In the genomic region with DNA sequence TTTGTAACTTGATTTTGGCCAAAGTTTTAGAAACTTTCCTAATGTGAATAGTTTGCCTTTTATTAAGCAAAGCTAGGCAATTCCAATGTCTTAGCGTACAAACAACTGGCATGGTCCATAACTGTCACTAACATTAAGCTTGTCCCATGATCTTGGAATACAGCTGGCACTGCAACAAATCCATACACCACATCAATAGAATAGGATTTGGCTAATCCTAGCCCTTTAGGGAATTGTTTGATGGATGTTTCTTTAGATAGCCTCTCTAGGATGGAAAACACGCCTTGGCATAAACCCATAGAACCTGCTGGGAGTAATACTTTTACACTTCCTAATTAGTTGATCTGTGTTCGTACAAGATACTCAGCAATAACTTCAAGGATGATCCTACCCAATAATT, we compare ENCODE assay signal across 25 mouse cellular contexts.
"Had no signal": no experiment of that assay in that cellular context is flagged by ENCODE, and none has a peak within 500 bp of the region (broad histone marks: within the 10 kb centered on the region; RNA-seq: fewer than 3 reads in every experiment).

No protein-coding gene starts in this region.

- H3K27me3 ChIP-seq: heart, embryonic 13.5 days; heart, embryonic 15.5 days; hindbrain, embryonic 12.5 days; kidney, embryonic 15.5 days; limb, embryonic 13.5 days; limb, embryonic 15.5 days had no signal

- ATAC-seq: hindbrain, embryonic 16.5 days; intestine, embryonic 16.5 days had no signal

- H3K4me2 ChIP-seq: heart, embryonic 11.5 days; heart, embryonic 13.5 days; heart, embryonic 15.5 days; hindbrain, embryonic 12.5 days; hindbrain, embryonic 14.5 days; kidney, embryonic 15.5 days; limb, embryonic 13.5 days; limb, embryonic 15.5 days had no signal

- H3K27ac ChIP-seq: heart, adult 2 months; heart, embryonic 13.5 days; heart, embryonic 15.5 days; hindbrain, embryonic 12.5 days; hindbrain, embryonic 14.5 days; kidney, embryonic 15.5 days; kidney, postnatal 0 days; limb, embryonic 13.5 days; limb, embryonic 15.5 days had no signal

- H3K4me1 ChIP-seq: heart, embryonic 13.5 days; heart, embryonic 15.5 days; hindbrain, embryonic 12.5 days; kidney, embryonic 15.5 days; limb, embryonic 13.5 days; limb, embryonic 15.5 days had no signal

- H3K4me3 ChIP-seq: heart, adult 2 months; heart, embryonic 13.5 days; heart, embryonic 15.5 days; hindbrain, embryonic 12.5 days; kidney, embryonic 15.5 days; limb, embryonic 13.5 days; limb, embryonic 15.5 days had no signal

- H3K9me3 ChIP-seq: heart, embryonic 13.5 days; heart, embryonic 15.5 days; hindbrain, embryonic 12.5 days; kidney, embryonic 15.5 days; limb, embryonic 13.5 days; limb, embryonic 15.5 days had no signal

- H3K9ac ChIP-seq: heart, embryonic 13.5 days; heart, embryonic 15.5 days; hindbrain, embryonic 12.5 days; hindbrain, embryonic 14.5 days; kidney, embryonic 15.5 days; limb, embryonic 13.5 days; limb, embryonic 15.5 days had no signal

- H3K36me3 ChIP-seq: heart, embryonic 13.5 days; heart, embryonic 15.5 days; hindbrain, embryonic 12.5 days; kidney, embryonic 15.5 days; limb, embryonic 13.5 days; limb, embryonic 15.5 days had no signal

- DNase-seq: gastrocnemius, postnatal 14 days; gastrocnemius, postnatal 36 days; heart, adult 11 months; heart, adult 2 months; heart, postnatal 14 days; heart, postnatal 36 days; kidney, adult 11 months; kidney, adult 2 months; kidney, adult 9 months; kidney, postnatal 14 days; kidney, postnatal 36 days; layer of hippocampus, adult 9-11 months; layer of hippocampus, postnatal 36 days; left cerebral cortex, postnatal 4 days had no signal
